Mouse (Mus musculus) heart, embryonic 13.5 days (tissue): Measurements from ENCODE around the gene Nrxn2. TPM values are rescaled to one million over a fixed set of nuclear protein-coding genes. Genes with fewer than 3 reads are reported as not detected.
A peak's percentile ranks its signal among the peaks of the same experiment; 100 is the strongest.

Experiments used
- ATAC-seq: fragments of 200-750 bp; cut with Nextera tagmentation; 2 replicates; pipeline ENCODE4 v1.8.0; 2017; ENCODE audit warnings: moderate TSS enrichment; ENCODE audit not compliant: insufficient number of reproducible peaks, low FRiP score, low TSS enrichment; ENCODE audit errors: extremely low read depth
- H3K27ac ChIP-seq: fragments of 300-500 bp; sonication (generic); replicated peaks from 2 replicates; pipeline ENCODE4 v1.5.1; 2015; ENCODE audit warnings: moderate library complexity, mild to moderate bottlenecking, inconsistent platforms
- H3K27me3 ChIP-seq: fragments of 300-500 bp; sonication (generic); replicated peaks from 2 replicates; pipeline ENCODE4 v1.6.1; 2015; ENCODE audit warnings: mild to moderate bottlenecking, inconsistent platforms
- H3K36me3 ChIP-seq: fragments of 300-500 bp; sonication (generic); 2 replicates; pipeline ENCODE4 v1.6.1; 2015; ENCODE audit warnings: mild to moderate bottlenecking, inconsistent platforms
- H3K4me1 ChIP-seq: fragments of 300-500 bp; sonication (generic); 2 replicates; pipeline ENCODE4 v1.6.1; 2015; ENCODE audit warnings: inconsistent platforms
- H3K4me2 ChIP-seq: fragments of 300-500 bp; sonication (generic); 2 replicates; pipeline ENCODE4 v1.6.1; 2015; ENCODE audit warnings: inconsistent platforms, mild to moderate bottlenecking, moderate library complexity
- H3K4me3 ChIP-seq: fragments of 300-500 bp; sonication (generic); 2 replicates; pipeline ENCODE4 v1.5.1; 2015; ENCODE audit warnings: moderate library complexity, mild to moderate bottlenecking, inconsistent platforms
- H3K9ac ChIP-seq: fragments of 300-500 bp; sonication (generic); 2 replicates; pipeline ENCODE4 v1.6.1; 2015; ENCODE audit warnings: inconsistent platforms, mild to moderate bottlenecking, moderate library complexity
- H3K9me3 ChIP-seq: fragments of 300-500 bp; sonication (generic); 2 replicates; pipeline ENCODE4 v1.6.1; 2016; ENCODE audit warnings: inconsistent platforms
- WGBS: fragments of 180-500 bp; shearing (Covaris S2); methylation state at CpG from one replicate; pipeline ENCODE4 v1.1.7; 2015; ENCODE audit warnings: mixed read lengths; 5-methylcytosine and 5-hydroxymethylcytosine counted together
- polyA plus RNA-seq: library from polyadenylated mRNA; unstranded; fragments of >200 nt; fragmentation: Nextera tagmentation; extraction: Ambion mirVana; gene quantifications from 2 replicates; pipeline ENCODE4 v1.2.1, GENCODE M21; 2015

The Nrxn2 gene
- polyA plus RNA-seq, 1 experiment from 2014 or later: 0.52 TPM

DNA sequence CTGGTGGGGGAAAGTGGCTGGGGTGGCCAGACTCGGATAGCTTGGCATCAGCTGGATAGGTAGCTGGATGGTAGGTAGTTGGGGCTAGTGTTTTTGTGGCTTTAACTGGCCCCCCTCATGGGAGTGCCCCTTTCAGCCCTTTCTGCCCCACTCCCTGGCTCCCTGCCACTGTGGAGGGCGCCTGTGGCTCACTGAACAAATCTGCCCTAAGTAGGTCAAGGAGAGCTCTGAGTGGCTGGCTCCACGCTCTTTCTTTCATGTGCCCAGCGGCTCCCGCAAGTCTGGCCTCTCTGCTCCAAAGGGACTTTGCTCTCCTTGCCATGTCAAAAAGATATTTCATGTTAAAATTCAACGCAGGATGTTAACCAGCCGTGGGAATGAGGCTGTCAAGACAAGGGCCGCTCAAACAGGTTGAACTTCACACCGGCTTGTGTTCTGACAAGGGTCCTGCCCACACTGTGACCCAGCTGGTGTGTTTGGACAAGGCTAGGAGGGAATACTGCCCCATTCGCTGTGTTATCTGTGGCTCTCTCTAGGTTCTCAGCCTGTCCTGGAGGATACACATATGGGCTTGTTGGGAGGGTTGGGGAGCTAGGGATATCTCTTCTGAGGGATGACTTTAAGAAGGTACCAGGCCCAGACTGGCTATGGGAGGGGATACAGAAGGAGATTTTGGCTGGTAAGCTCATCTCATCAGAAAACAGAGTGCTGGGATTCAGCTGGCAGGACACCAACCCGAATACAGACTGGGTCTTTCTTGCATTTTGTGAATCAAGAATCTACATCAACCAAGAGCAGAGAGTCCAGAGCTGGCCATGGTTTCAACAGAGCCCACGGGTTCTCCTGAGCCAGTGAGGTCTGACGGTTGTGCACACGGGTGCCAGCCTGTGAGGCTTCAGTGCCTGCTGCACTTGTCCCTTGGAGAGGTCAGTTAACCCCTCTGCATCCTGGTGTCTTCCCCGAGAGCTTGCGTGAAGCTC, 130.2 kb downstream of the Nrxn2 start:
- Histone ChIP-seq H3K27ac (no peak overlapping the region), H3K4me3 (no peak overlapping the region), H3K9ac (no peak overlapping the region), H3K4me2 (no peak overlapping the region), H3K4me1 (no peaks in the 10 kb centered on the region), H3K9me3 (no peaks in the 10 kb centered on the region), H3K27me3 (peaks cover 18% of the 10 kb centered on the region; the same call in 1 of the 2 replicates), H3K36me3 (no peaks in the 10 kb centered on the region)
- ATAC-seq: no peak
- 56% methylated on average over 16 of the region's 16 CpGs for WGBS

DNA sequence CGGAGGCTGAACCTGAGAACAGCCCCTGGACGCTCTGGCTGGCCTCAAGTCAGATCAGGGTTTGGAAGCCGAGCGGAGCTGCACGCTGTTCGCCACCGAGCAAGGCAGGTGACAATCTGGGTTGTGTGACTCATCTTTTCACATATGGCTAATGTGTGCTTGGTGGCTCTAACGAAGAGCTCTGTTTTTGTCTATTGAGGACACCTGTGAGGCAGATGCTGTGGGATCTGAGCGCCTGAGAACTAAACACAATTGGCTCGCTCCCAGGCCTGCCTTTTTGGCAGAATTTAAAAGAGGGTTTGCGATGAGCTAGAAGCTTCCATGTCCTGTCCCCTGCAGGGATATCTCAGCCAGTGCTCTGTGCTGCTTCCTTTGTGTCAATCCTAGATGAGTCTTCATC, 131.0 kb downstream of the Nrxn2 start:
- 79% methylated on average over 11 of the region's 11 CpGs for WGBS
- no peaks in the 10 kb centered on the region for H3K4me1 ChIP-seq
- H3K27ac ChIP-seq: no peak overlapping the region
- H3K9ac ChIP-seq: no peak overlapping the region
- no peak overlapping the region for H3K4me3 ChIP-seq
- H3K36me3 ChIP-seq: no peaks in the 10 kb centered on the region
- H3K27me3 ChIP-seq: peaks cover 18% of the 10 kb centered on the region; the same call in 1 of the 2 replicates
- no peak for ATAC-seq
- no peaks in the 10 kb centered on the region for H3K9me3 ChIP-seq
- no peak overlapping the region for H3K4me2 ChIP-seq

DNA sequence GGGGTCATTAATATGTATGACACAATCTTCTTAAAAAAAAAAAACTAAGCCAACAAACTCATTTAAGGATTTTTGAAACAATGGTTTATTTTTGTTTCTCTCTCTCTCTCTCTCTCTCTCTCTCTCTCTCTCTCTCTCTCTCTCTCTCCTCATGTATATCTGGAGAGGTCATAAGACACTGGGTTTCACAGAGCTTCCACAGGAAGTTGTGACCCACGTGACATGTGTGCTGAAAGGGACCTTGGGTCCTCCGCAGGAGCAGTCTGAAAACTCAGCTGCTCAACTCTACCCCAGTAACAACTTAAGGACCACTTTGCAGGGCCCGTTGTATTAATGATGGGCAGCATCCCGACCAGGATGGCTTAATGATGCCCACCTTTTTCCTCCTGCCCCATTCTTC, 132.7 kb downstream of the Nrxn2 start:
- ATAC-seq: no peak
- 59% methylated on average over 4 of the region's 4 CpGs for WGBS
- H3K9me3 ChIP-seq: no peaks in the 10 kb centered on the region
- no peaks in the 10 kb centered on the region for H3K36me3 ChIP-seq
- H3K4me1 ChIP-seq: no peaks in the 10 kb centered on the region
- no peak overlapping the region for H3K4me3 ChIP-seq
- H3K27ac ChIP-seq: no peak overlapping the region
- H3K4me2 ChIP-seq: no peak overlapping the region
- H3K9ac ChIP-seq: no peak overlapping the region
- H3K27me3 ChIP-seq: peaks cover 7% of the 10 kb centered on the region; the same call in 1 of the 2 replicates

DNA sequence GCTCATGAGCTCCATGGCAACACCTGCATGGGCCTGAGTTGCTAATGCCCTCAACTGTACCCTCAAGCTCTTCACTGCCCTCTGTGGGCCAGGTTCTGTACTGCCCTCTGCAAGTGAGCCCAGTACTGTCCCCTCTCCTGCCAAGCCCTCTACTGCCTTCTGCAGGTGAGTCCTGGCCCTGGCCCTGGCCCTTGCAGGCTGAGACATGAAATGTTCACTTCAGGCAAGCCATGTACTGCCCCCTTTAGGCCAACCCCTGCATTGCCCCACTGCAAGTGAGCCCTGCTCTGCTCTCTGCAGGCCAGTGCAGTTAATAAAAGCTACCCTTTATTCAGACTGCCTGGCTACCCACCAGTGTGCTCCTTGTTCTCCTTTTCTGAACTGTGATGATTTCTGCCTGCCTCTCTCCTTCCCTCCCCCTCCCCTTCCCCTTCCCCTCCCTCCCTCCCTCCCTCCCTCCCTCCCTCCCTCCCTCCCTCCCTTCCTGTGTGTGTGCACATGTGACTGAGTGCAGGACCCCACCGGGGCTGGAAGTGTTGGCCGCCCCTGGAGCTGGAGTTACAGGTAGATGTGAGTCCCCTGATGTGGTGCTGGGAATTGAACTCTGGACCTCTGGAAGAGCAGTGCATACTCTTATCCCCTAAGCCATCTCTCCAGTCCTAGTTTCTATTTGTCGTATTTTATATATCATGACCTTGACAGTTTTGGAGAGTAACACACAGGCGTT, 133.9 kb downstream of the Nrxn2 start:
- 70% methylated on average over 4 of the region's 4 CpGs for WGBS

DNA sequence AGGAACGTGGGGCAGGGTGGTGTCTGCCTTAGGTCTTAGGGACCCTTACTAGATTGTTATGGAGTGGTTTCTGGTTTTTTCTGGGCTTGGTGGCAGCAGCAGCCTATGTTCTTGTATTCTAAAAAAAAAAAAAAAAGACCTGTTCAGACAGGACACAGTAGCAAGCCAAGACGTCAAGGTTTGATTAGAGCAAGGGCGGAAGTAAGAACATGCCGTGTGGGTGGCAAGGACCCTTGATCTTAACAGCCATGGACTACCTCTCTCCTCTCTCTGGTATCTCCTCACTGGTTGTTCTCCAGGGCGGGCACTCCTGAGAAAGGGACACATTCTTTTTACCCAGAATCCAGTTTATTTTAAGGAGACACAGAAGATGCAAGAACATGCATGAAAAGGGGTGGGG, 134.6 kb downstream of the Nrxn2 start:
- Histone ChIP-seq H3K9ac (no peak overlapping the region), H3K9me3 (no peaks in the 10 kb centered on the region), H3K27me3 (peaks cover 3% of the 10 kb centered on the region; the same call in 1 of the 2 replicates), H3K27ac (peak overlapping the region; percentile 62), H3K4me2 (no peak overlapping the region), H3K4me3 (no peak overlapping the region), H3K36me3 (no peaks in the 10 kb centered on the region), H3K4me1 (no peaks in the 10 kb centered on the region)
- WGBS: 56% methylated on average over 5 of the region's 5 CpGs
- ATAC-seq: no peak

More for the DNA sequence above, 133.9 kb downstream of the Nrxn2 start:
- Histone ChIP-seq H3K4me1 (no peaks in the 10 kb centered on the region), H3K36me3 (no peaks in the 10 kb centered on the region), H3K27me3 (peaks cover 3% of the 10 kb centered on the region; the same call in 1 of the 2 replicates), H3K9ac (no peak overlapping the region), H3K27ac (no peak overlapping the region), H3K9me3 (no peaks in the 10 kb centered on the region), H3K4me3 (no peak overlapping the region), H3K4me2 (no peak overlapping the region)
- ATAC-seq: no peak

DNA sequence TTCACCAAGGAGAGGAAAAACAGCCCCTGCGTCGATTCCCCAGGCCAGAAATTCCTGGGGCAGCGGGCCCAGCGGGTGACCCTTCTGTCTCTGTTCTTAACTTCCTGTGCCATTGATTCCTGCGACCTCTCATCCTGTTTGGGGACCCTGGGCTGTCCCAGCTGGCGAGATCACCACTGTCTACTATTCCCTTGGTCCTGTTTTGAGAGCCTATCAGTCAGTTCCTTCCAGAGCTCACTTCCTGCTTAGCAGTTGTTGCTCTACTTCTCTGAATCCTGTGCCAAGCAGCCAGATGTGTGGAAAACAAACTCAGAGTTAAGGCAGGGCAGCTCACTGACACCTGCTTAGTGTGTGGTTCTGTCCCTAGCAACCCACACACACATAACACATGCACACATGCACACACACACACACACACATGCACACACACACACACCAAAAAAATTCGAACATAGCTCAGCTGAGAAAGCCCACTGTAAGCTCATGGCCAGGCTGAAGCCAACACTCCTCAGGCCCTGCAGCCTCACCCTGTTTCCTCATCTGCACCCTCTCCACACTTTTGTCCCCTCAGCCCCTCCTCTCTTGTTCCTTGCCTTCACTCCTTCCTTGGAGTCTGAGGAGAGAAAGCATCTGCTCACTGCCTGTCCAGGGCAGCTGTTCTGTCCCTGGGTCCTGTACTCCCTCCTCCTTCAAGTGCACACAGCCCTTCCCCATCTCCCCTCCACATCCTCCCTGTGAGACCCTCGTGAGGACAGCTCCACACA, 135.5 kb downstream of the Nrxn2 start:
- H3K4me2 ChIP-seq: no peak overlapping the region
- H3K4me3 ChIP-seq: no peak overlapping the region
- no peak overlapping the region for H3K9ac ChIP-seq
- peak overlapping the region; percentile 62 for H3K27ac ChIP-seq
- no peaks in the 10 kb centered on the region for H3K36me3 ChIP-seq
- 27% methylated on average over 8 of the region's 8 CpGs for WGBS
- no peaks in the 10 kb centered on the region for H3K4me1 ChIP-seq
- peaks cover 3% of the 10 kb centered on the region; the same call in 1 of the 2 replicates for H3K27me3 ChIP-seq
- no peak for ATAC-seq
- no peaks in the 10 kb centered on the region for H3K9me3 ChIP-seq

DNA sequence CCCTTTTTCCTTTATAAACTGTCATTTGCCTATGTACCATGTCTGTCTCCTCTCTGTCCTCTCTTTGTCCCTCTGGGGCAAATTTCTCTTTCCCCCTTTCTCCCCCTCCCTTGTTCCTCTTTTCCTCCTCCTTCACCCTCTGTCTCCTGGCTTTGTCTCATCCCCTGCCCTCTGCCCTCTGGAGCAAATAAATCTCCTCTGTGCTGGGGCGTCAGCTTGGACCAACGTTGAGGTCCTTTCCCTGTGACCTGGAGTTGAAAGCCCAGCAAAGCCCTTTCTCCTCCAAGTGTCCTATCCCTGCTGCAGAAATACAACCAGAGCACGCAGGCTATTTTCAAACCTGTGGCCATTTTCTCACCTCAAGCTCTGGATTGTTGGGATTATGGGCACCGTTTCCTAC, 141.0 kb downstream of the Nrxn2 start:
- Histone ChIP-seq H3K4me1 (no peaks in the 10 kb centered on the region), H3K4me3 (no peak overlapping the region), H3K27ac (no peak overlapping the region), H3K27me3 (no peaks in the 10 kb centered on the region), H3K9ac (no peak overlapping the region), H3K4me2 (no peak overlapping the region), H3K9me3 (no peaks in the 10 kb centered on the region), H3K36me3 (no peaks in the 10 kb centered on the region)
- 65% methylated on average over 4 of the region's 4 CpGs for WGBS
- no peak for ATAC-seq

DNA sequence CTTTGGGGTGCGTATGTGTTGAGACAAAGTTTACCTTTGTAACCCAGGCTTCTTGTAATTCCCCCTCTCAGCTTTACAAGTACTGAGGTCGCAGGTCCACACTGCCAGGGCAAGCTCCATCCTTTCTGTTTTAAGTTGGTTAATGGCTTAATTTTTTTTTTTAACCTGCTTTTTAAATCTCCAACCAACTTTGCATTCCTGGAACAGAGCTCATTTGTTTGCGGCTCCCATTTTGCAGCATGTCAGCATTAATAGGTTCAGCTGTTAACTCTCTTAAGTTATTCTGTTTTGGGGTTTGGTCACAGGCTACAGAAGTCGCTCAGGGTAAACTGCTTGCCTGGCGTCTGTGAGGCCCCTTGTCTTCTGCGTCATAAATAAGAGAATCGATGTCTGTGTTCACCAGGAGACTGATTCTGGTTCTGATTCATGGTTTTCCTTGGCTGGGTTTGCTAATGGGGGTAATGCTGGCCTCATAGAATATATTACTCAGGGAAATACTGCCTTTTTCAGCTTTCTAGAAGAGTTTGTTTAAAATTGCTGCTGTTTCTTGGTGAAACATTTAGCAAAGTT, 141.8 kb downstream of the Nrxn2 start:
- Histone ChIP-seq H3K9ac (no peak overlapping the region), H3K4me1 (no peaks in the 10 kb centered on the region), H3K27me3 (no peaks in the 10 kb centered on the region), H3K9me3 (no peaks in the 10 kb centered on the region), H3K4me2 (no peak overlapping the region), H3K36me3 (no peaks in the 10 kb centered on the region), H3K4me3 (no peak overlapping the region), H3K27ac (no peak overlapping the region)
- 74% methylated on average over 7 of the region's 7 CpGs for WGBS
- no peak for ATAC-seq

DNA sequence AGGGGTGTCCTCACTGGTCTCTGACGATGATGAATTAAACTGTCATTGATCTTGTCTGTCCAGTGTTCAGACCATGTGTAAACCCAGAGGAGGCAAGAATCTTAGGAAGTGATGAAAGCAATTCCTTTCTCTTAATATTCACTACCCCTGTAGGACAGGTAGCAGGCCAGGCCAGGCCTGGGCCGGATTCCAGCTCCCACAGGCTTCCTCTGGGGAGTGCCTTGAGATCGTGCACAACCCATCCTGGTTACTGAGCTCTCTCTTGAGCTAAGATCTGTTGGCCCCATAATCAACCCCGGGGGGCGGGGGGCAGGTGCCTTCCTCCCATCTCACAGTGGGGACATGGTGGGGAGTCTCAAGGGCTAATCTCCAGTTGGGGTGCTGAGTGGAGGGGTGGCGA, 146.6 kb downstream of the Nrxn2 start:
- ATAC-seq: no peak
- no peak overlapping the region for H3K4me2 ChIP-seq
- no peak overlapping the region for H3K27ac ChIP-seq
- H3K27me3 ChIP-seq: peaks cover 2% of the 10 kb centered on the region; the same call in 1 of the 2 replicates
- no peaks in the 10 kb centered on the region for H3K9me3 ChIP-seq
- 75% methylated on average over 6 of the region's 6 CpGs for WGBS
- no peaks in the 10 kb centered on the region for H3K36me3 ChIP-seq
- no peaks in the 10 kb centered on the region for H3K4me1 ChIP-seq
- no peak overlapping the region for H3K9ac ChIP-seq
- H3K4me3 ChIP-seq: no peak overlapping the region

DNA sequence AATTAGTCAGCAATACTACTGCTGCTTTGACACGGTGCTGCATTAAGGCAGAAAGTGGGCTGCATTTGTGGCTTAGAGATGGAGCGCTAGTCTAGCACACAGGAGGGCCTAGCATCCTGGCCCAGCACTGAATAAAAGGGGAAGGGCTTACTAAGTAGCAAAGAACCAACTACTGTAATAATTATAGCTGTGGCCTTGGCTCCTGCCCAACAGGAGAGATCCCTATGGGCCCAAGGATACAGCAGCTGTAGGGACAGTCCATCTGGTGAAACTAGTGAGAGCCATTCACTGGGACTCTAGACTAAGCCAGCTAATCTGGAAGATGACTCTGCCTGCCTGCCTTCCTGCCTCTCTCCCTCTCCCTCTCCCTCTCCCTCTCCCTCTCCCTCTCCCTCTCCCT, 147.9 kb downstream of the Nrxn2 start:
- H3K36me3 ChIP-seq: no peaks in the 10 kb centered on the region
- no peak overlapping the region for H3K9ac ChIP-seq
- H3K9me3 ChIP-seq: no peaks in the 10 kb centered on the region
- no peak overlapping the region for H3K27ac ChIP-seq
- H3K27me3 ChIP-seq: peaks cover 9% of the 10 kb centered on the region; the same call in 1 of the 2 replicates
- WGBS: 87% methylated on average over 2 of the region's 2 CpGs
- H3K4me3 ChIP-seq: no peak overlapping the region
- no peaks in the 10 kb centered on the region for H3K4me1 ChIP-seq
- no peak for ATAC-seq
- H3K4me2 ChIP-seq: no peak overlapping the region

DNA sequence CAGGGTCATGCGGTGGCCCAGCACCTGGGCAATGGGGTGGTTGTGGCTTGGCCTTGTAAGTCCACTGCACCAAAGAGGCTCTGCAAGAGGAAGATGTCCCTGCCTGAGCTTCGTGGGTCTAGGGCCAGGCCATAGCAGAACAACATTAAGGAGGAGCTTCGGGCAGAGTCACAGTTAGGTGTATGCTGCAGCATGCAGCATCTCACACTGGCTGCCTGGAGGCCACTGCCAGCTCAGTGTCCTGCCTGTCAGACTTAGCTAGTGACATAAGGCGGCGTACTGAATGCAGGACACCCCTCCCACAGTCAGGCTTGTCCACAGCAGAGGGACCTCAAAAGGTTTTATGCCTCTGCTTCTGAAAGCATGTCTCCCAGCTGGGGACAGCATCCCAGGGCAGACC, 150.5 kb downstream of the Nrxn2 start:
- no peak overlapping the region for H3K4me3 ChIP-seq
- no peak for ATAC-seq
- peaks cover 35% of the 10 kb centered on the region for H3K27me3 ChIP-seq
- 64% methylated on average over 5 of the region's 5 CpGs for WGBS
- H3K9me3 ChIP-seq: no peaks in the 10 kb centered on the region
- no peak overlapping the region for H3K27ac ChIP-seq
- no peaks in the 10 kb centered on the region for H3K4me1 ChIP-seq
- H3K4me2 ChIP-seq: no peak overlapping the region
- H3K9ac ChIP-seq: no peak overlapping the region
- no peaks in the 10 kb centered on the region for H3K36me3 ChIP-seq
